Mouse (Mus musculus) cerebellum, adult 18-20 months (tissue): ENCODE measurements around the gene Scgb1a1.
A peak's percentile ranks its signal among the peaks of the same experiment; 100 is the strongest.
"Not testable (repeated sequence)": the region's sequence is repeated elsewhere in the genome, so short reads cannot be mapped to it uniquely, and the experiment has no call there.

Experiments used
- DNase-seq, 2 experiments: peaks; one replicate each; pipeline ENCODE4 v3.0.0; 2021

Scgb1a1 gene

GRCm38 (mm10) chr19:9100297-9101061, 12.7 kb upstream of the Scgb1a1 start:
- no peak for DNase-seq

- DNase-seq: no peak
Measured at GRCm38 (mm10) chr19:9099751-9100150, 12.0 kb upstream of the Scgb1a1 start.

- peak in 1 of 2 experiments; percentile 33 for DNase-seq
Measured at GRCm38 (mm10) chr19:9097441-9097840, 9.7 kb upstream of the Scgb1a1 start.

- DNase-seq: no peak
Measured at GRCm38 (mm10) chr19:9095111-9095510, 7.4 kb upstream of the Scgb1a1 start.

GRCm38 (mm10) chr19:9090709-9091108, 3.0 kb upstream of the Scgb1a1 start:
- no peak for DNase-seq

GRCm38 (mm10) chr19:9090191-9090590, 2.4 kb upstream of the Scgb1a1 start:
- no peak for DNase-seq

GRCm38 (mm10) chr19:9083892-9084291, 3.9 kb downstream of the Scgb1a1 start:
- DNase-seq: not testable (repeated sequence)

- DNase-seq: no peak
Measured at GRCm38 (mm10) chr19:9083010-9083355, 4.8 kb downstream of the Scgb1a1 start.

- DNase-seq: peak; percentile 62 to 78
Measured at GRCm38 (mm10) chr19:9082191-9083009, 5.4 kb downstream of the Scgb1a1 start.

GRCm38 (mm10) chr19:9081311-9082190, 6.2 kb downstream of the Scgb1a1 start:
- no peak for DNase-seq

- no peak for DNase-seq
Measured at GRCm38 (mm10) chr19:9079916-9080315, 7.8 kb downstream of the Scgb1a1 start.

GRCm38 (mm10) chr19:9076982-9077660, 10.6 kb downstream of the Scgb1a1 start:
- DNase-seq: no peak

GRCm38 (mm10) chr19:9076035-9076434, 11.7 kb downstream of the Scgb1a1 start:
- no peak for DNase-seq

GRCm38 (mm10) chr19:9075558-9075957, 12.2 kb downstream of the Scgb1a1 start:
- no peak for DNase-seq

- no peak for DNase-seq
Measured at GRCm38 (mm10) chr19:9074424-9074823, 13.3 kb downstream of the Scgb1a1 start.

- DNase-seq: no peak
Measured at GRCm38 (mm10) chr19:9073776-9074411, 13.9 kb downstream of the Scgb1a1 start.

- no peak for DNase-seq
Measured at GRCm38 (mm10) chr19:9072157-9072530, 15.6 kb downstream of the Scgb1a1 start.

- peak; percentile 14 to 21 for DNase-seq
Measured at GRCm38 (mm10) chr19:9071456-9072156, 16.2 kb downstream of the Scgb1a1 start.

- no peak for DNase-seq
Measured at GRCm38 (mm10) chr19:9070316-9070715, 17.4 kb downstream of the Scgb1a1 start.

GRCm38 (mm10) chr19:9069687-9070307, 18.0 kb downstream of the Scgb1a1 start:
- DNase-seq: no peak

GRCm38 (mm10) chr19:9067292-9067691, 20.5 kb downstream of the Scgb1a1 start:
- no peak for DNase-seq
